Mouse (Mus musculus): ENCODE measurements around the gene Atp10a. TPM values are rescaled to one million over a fixed set of nuclear protein-coding genes. Genes with fewer than 3 reads are reported as not detected.

The Atp10a gene
- 43.4 and 46.8 TPM in 2 replicates for total RNA-seq (2021)
- long read RNA-seq, experiment 1, full-length matches to known transcripts, result 19 of 44 reads
- long read RNA-seq, experiment 1, partial matches to known transcripts, result 10 of 44 reads
- long read RNA-seq, experiment 1, other reads (novel, unspliced or antisense), result 15 of 44 reads
- long read RNA-seq, experiment 2, full-length matches to known transcripts, result 25 of 42 reads
- long read RNA-seq, experiment 2, partial matches to known transcripts, result 8 of 42 reads
- long read RNA-seq, experiment 2, other reads (novel, unspliced or antisense), result 9 of 42 reads

DNA sequence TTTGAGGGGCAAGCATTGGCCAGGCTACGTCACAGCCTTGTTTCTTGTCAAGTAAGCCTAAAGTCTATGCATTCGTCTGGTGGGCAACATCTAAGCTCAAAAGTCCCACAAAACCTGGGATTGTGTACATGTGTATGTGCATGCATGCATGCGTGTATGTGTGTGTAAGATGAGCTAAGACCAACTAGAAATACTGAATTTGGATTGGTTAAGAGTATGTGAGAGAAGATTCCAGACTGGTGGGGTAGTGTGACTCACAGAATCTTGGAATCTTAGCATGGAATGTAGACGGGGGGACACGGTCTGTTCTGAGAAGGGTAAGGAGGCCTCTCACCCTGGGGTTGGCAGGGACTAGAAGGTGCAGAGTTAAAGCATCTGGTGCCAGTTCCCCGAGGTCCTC, at the start of gene Atp10a:
Gene Atp10a (plus strand): TSS at position 301 of the 400 bp plus-strand sequence.
- no peak for DNase-seq

DNA sequence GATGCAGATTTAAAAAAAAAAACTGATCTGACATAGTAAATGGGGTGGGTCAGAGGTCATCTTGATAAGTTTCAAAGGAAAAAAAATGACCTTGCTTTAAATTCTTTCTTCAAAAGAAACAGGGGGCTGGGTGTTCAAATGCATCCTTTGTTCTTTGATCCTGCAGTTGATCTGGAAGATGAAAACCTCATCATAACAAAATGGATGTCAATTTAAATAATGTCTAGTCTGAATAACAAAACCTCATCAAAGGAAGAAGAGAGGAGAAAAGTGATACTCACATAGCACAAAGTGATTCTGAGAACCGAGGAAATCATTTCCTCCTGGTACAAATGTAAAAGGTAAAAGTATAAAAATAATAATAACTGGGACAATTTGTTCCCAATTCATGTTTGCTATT, 37.9 kb upstream of the Atp10a start:
- DNase-seq, result no peak

DNA sequence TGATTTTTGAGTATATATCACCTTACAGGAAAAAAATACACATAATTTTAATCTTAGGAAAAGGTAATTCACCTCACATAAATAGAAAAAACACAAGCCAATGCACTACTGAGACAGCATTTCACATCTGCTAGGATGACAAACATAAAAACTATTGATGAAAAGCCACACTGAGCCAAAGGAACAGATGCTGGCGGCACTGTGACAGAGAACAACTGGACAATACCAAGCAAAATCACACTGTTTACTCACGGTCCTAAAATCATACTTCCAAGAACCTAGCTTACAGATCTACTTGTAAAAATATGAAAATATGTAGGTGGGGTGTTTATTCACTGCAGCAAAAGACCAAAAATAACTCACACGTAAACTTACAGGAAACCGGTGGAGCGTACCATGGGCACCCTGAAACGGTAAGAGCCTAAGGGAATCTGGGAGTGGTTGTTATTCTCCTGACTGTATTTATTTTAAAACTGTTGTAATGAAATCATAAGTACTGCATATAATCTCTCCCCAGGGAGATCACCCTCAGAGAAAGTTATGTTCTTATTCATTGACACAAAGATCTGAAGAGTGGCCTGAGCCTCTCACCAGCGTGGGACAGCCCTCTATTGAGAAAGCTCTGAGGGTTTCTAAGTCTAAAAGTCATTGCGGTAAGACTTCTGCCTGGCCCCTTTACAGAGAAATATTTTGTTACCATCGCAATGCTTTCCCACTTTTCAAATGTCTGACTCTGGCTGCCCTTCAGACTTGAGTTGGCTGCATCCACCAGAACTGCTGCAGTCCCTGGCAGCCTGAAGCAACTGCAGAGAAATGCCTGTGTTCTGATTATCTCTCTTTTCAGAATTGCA, 29.4 kb upstream of the Atp10a start:
- DNase-seq, result peak; percentile 58

DNA sequence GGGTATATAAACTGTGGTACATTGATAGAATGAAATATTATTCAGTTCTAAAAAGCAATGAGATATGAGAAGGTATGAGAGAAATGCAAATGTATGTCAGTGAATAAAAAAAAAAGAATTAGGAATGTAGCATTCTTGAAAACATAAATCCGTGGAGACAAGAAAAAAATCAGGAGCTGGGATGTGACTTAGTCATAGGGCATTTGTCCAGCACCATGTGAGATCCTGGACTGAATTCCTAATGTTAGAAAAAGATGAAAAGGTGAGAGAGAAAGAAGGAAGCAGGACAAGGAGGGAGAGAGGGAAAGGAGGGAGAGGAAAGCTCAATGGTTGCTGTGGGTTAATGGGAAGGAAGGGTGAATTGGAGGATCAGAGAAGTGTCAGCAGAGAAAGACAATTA, 28.6 kb upstream of the Atp10a start:
- DNase-seq, result no peak

DNA sequence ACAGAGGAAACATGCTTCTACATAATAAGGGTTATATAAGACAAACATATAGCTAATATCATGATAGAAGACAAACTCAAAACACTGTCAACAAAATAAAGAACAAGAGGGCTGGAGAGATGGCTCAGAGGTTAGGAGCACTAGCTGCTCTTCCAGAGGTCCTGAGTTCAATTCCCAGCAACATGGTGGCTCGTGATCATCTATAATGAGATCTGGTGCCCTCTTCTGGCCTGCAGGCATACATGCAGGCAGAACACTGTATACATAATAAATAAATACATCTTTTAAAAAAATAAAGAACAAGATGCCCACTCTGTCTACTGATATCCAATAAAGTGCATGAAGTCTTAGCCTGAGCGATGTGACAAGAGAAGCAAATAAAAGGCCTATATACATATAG, 26.7 kb upstream of the Atp10a start:
- DNase-seq, result no peak

DNA sequence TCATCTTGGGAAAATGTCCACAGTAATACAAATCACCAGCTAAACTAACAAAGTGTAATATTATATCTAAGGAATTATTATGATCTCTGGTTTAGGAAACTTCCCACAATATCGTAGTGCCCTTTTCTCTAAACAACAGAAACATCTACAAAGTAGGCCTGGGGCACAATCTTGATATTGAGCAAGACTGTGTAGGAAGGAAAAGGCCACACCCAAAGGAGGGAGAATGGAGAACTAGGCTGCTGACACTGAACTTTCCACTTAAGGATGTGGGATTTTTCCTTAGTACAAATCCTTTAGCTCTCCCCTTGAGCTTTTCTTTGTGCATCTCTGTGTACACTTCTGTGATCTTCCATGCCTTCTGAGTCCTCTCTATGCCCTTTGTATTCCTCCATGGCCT, 22.3 kb upstream of the Atp10a start:
- no peak for DNase-seq

DNA sequence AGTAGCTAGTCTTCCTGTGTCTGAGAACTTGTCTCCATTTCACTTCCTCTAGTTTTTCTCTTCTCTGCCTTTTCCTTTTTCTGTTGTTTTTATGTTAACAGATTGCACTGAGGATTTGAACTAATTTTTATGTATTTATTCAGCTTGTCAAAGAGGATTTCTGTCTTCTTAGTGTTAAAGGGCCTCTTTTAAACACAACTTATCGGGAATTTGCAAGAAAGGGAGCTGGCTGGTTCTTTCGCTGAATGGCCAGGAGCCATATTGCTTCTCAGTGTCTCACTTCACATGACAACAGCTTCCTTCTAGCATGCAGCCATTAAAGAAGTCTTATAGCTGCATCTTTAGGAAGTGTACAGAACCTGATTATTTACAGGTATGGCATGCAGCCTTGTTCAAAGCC, 16.3 kb upstream of the Atp10a start:
- DNase-seq, result no peak

DNA sequence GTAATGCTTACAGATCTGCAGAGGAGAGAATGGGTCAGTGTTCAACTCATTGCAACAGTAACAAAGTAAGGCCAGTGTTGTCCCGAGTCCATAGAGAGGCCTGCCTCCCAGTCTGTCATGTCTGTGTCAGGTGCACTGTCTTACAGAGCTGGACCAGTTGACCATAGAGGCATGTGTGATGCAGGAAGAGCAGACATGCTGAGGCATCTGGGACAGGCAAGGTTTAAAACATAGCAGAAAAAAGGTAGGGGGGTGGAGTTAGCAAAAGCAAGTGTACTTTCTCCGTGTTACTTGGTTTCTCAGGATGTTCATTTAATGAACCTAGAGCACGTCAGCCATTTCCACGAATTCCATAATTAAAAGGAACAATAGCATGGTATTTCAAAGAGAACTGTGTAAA, 15.5 kb upstream of the Atp10a start:
- DNase-seq, result no peak

DNA sequence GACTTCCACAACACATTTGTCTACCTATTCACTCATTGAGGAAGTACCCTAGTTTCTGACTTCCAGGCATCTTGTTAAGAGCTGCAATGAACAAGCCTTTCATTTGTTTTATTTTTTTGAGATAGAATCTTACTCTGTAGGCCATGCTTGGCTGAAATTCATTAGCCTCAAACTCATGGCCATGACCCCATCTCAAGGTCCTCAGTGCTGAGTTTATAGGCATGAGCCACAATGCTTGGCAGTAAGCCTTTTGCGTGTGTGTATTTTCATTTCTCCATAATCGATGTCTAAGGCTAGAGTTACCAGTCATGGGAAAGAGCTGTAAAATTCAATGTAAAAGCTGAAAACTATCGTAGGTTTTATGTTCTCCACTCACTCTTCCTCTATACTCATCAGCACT, 14.1 kb upstream of the Atp10a start:
- DNase-seq, result peak; percentile 37

DNA sequence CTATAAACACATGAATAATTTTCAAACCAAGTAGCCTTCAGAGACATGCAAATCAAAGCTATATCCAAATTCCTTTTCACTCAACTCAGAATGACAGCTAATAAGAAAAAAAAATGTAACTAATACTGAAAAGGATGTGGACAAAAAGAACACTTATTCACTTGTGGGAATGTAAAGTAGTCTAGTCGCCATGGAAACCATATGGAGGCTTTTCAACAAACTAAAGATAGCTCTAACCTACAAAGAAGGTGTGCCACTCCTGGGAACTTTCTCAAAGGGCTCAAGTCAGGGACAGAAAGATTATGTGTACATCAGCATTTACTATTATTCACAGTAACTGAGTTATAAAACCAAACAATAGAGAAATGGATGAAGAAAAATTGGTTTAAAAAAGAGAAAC, 8.6 kb upstream of the Atp10a start:
- no peak for DNase-seq

DNA sequence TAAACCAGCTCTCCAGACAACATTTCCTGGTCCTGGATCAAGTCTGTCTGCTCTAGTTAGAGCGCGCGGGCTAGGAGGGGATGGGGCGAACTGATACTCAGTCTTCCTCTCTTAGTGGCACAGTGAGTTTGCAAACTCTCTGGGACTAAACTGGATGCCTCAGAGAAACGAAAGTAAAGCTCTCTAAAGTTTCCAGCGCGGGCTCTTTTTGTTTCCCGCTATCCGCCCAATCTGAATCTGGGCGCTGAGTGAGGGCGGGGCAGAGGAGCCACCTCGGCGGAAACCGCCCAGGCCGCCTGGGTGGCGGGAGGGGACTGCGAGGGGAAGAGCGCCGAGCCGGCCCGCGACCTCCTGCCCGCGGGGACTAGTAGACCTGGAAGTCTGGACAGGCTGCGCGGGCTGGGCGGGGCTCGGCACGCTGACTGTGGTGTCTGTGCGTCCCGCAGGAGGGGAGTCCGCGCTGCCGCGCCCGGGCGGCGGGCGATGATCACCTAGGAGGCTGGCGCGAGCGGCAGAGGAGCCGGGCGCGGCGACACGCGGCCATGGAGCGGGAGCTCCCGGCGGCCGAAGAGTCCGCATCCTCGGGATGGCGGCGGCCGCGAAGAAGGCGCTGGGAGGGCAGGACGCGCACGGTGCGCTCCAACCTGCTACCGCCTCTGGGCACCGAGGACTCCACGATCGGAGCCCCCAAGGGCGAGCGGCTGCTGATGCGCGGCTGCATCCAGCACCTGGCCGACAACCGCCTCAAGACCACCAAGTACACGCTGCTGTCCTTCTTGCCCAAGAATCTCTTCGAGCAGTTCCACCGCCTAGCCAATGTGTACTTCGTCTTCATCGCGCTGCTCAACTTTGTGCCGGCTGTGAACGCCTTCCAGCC, 2.2 kb downstream of the Atp10a start:
- DNase-seq, result peak; percentile 88

DNA sequence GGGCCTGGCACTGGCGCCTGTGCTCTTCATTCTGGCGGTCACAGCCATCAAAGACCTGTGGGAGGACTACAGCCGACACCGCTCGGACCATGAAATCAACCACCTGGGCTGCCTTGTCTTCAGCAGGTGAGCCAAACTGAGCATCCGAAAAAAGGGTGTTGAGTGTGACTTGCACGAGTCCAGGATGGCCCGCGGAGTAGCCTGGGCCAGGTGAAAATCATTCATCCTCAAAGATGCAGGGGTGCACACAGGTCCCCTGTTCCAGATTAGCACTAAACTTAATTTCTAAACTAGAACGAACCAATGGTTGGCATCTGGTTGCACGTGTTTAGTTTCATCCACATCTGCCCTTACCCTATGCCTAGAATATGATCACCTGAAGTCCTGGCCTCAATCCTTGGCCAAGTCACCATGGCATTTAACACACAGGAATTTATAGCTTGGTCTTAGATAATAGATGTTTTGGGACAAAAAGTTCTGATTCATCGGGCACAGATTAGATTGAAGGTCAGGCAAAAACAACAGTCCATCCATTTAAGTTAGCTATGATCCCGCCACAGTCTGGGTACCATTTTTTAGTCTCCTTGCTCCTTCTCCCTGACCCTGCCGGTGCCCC, 2.9 kb downstream of the Atp10a start:
- DNase-seq, result no peak

DNA sequence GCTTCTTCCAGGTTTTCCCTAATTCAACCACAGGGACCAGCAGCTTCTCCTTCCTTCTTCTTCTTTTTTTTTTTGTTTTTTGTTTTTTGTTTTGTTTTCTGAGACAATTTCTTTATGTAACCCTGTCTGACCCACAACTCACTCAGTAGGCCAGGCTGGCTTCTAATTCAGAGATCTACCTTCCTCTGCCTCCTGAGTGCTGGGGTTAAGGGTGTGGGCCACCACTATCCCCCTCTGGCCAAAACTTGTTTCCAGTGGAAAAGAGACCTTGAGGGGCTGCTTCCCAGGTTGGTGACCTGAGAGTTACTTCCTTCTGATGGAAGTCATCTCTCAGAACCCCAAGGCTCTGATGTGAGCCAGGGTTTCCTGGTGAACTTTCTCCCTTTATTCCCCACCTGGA, 4.1 kb downstream of the Atp10a start:
- DNase-seq, result no peak

DNA sequence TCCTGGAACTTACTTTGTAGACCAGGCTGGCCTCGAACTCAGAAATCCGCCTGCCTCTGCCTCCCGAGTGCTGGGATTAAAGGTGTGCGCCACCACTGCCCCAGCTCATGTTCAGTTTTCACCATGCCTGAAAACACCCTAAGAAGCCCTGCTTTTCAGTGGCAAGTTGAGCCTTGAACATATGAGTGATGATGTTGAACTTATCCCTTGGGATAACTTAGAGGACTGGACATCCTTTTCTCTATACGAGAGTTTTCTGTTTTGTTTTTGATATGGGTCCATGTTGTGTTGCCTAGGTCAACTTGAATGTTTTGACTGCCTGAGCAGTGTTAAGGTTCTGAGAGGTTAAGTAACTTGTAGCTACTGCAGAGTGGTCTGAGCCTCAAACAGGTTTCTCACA, 4.7 kb downstream of the Atp10a start:
- no peak for DNase-seq

DNA sequence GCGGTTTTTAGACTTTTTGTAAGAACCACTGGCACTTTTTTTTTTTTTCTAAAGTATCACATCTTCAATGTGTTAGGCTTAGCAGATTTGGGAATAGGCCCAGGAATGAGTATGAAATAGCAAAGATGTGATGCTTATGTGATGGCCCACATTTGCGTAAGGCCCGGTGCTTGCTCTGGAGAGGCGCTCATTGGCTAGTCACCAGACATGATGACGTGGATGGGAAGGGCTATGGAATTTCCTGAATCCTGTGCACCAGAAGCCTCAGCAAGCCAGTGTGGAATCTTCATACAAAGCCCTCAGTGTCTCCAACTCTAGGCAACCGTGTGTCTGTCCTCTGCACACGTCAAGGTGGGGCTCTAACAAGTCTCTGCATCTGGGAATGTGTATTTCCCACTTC, 5.1 kb downstream of the Atp10a start:
- DNase-seq, result peak; percentile 40

DNA sequence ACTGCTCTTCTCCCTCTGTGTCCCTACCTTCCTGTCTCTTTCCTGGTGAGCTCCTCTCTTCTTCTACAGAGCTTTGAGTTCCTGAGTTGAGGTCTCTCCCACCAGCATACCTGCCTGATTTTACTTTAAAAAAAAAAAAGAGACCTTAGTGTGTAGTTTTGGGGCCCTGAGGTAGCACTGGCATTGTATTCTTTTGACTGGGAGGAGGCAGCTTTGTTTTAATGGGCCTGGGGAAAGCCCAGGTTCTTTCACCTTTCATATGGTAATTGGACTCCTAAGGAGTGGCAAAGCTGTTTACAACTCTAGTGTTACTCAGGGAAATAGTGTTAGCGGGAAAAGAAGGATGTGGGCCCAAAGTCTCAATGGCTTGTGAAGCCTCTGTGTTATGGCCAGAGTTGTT, 12.7 kb downstream of the Atp10a start:
- DNase-seq, result no peak

DNA sequence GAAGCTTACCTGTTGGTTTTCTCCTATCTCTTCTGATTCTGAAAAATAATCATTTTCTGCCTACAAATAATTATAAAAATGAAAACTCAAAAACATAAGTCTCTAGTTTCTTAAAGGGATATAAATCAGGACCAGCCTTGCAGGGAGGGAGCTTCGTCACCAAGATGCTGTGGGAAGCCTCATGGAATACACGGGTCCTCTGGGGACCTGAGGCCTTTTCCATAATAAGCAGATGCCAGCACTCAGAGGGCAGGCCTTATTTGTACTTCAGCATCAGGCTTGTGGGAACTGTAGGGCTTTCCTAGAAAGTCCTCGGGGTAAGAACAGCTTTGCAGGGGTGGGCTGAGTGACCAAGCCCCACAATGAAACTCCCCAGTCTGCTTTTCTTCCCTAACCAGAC, 20.1 kb downstream of the Atp10a start:
- no peak for DNase-seq

DNA sequence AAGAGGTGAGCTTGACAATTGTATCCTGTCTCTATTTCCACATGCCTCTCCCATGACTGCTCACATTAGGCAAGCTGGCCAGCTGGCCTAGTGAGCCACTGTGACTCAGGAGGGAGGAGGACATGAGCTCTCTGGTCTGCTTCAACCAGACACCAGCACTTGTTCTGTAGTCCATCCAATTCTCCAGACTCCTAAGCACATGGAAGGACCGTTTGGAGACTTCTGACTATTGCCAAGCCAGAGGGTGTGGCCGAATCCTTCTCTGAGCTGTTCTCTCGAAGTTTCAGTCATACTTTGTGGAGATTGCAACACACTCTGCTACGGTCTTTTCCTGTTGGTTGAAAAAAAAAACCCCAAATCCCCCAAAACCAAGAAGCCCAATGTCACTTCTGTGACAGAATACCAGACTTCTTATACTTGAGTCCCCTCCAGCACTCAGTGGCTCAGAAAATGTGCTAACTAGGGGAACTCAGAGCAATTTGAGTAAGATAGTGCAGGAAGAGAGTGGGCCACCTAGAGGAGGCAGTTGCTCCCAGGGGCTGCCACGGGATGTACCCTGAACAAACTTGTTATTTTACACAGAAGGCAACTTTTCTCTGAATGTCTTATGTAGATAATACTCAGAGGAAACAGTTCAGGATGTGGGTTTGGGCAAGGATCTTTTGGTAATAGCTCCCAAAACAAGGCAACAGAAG, 21.3 kb downstream of the Atp10a start:
- DNase-seq, result peak; percentile 40

DNA sequence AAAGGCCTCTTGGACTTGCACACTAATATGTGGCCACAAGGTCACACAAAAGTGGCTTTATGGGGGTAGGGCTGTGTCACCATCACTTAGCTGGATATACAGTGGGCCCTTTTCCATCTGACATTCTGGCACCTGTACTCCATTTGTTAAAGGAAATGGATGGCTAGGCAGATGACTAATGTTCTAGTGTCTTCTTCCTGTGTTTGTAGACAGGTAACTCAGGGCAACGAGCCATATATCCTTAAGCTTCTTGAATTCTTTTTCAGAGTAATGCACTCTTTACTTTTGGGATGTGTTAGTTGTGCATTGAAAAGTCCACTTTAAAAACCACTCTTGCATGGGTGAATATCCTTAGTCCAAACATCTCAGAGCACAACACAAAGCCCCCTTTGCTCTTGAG, 30.0 kb downstream of the Atp10a start:
- DNase-seq, result no peak

DNA sequence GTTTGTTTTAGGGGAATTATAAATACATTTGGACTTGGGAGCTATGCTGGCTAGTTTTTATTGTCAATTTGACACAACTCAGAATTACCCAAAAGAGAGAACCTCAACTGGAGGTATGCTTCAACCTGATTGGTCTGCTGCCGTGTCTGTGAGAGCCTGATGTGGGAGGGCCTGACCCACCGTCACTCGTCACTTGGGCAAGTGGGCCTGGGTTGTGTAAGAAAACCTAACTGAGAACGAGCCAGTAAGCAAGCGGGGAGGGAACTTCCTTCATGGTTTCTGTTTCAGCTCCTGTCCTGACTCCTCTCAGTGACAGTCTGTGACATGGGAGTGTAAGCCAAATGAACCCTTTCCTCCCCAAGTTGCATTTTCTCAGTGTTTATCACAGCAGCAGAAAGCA, 30.6 kb downstream of the Atp10a start:
- no peak for DNase-seq

DNA sequence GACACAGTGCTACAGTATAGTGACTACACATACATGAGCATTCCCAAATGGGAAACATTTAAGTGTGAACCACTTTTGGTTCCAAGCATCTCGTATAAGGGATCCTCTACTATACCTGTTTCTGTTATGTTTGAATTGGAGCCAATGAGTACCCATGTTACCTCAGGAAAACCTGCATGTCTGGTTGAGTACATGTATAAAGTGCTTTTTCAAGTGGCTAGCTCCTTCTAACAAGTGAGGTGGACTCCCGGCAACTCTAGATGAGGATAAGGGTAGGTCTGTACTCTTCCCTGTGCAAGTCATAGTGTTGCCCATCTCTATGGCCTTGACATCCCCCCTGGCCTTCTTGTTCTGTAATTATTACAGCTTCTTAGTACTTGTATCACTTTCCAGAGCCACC, 31.0 kb downstream of the Atp10a start:
- no peak for DNase-seq

All from adrenal gland, postnatal 14 days (tissue).